ENCODE assay signal across 1 mouse cellular context in genomic region chr9:21292271-21292670, GRCm38 (mm10).
TF ChIP-seq lines count a peak whose summit lies in the region.

No protein-coding gene starts in this region.

TF ChIP-seq in ES-E14, 5 proteins besides CTCF, POLR2A, EP300 and RAD21:
- TF ChIP-seq ZNF384 (IDR thresholded peaks at IDR 0.05; ENCODE audit: low read depth, low read length) (0 out of 2 replicates have a peak, but pooled peaks have one; percentile 24), CHD2 (IDR thresholded peaks at IDR 0.05; ENCODE audit: low read depth, low read length) (no peak)
